Mouse (Mus musculus) embryonic facial prominence, embryonic 13.5 days (tissue): ENCODE results near the gene Mapk10. TPM values are rescaled to one million over a fixed set of nuclear protein-coding genes. Genes with fewer than 3 reads are reported as not detected.

Experiments used
- ATAC-seq: fragments of 200-750 bp; cut with Nextera tagmentation; 2 replicates; pipeline ENCODE4 v1.8.0; 2017; ENCODE audit warnings: low read depth; ENCODE audit not compliant: insufficient number of reproducible peaks, insufficient read depth, low FRiP score, low TSS enrichment
- H3K27ac ChIP-seq: fragments of 300-500 bp; sonication (generic); 2 replicates; pipeline ENCODE4 v1.5.1; 2015; ENCODE audit warnings: moderate library complexity, mild to moderate bottlenecking, inconsistent platforms
- H3K27me3 ChIP-seq: fragments of 300-500 bp; sonication (generic); 2 replicates; pipeline ENCODE4 v1.6.1; 2015; ENCODE audit warnings: mild to moderate bottlenecking, inconsistent platforms
- H3K36me3 ChIP-seq: fragments of 300-500 bp; sonication (generic); 2 replicates; pipeline ENCODE4 v1.6.1; 2015; ENCODE audit warnings: mild to moderate bottlenecking, inconsistent platforms
- H3K4me1 ChIP-seq: fragments of 300-500 bp; sonication (generic); 2 replicates; pipeline ENCODE4 v1.6.1; 2015; ENCODE audit warnings: inconsistent platforms
- H3K4me2 ChIP-seq: fragments of 300-500 bp; sonication (generic); 2 replicates; pipeline ENCODE4 v1.6.1; 2015; ENCODE audit warnings: moderate library complexity, mild to moderate bottlenecking, inconsistent platforms
- H3K4me3 ChIP-seq: fragments of 300-500 bp; sonication (generic); 2 replicates; pipeline ENCODE4 v1.5.1; 2015; ENCODE audit warnings: mild to moderate bottlenecking, inconsistent platforms
- H3K9ac ChIP-seq: fragments of 300-500 bp; sonication (generic); 2 replicates; pipeline ENCODE4 v1.6.1; 2015; ENCODE audit warnings: mild to moderate bottlenecking, inconsistent platforms
- H3K9me3 ChIP-seq: fragments of 300-500 bp; sonication (generic); 2 replicates; pipeline ENCODE4 v1.6.1; 2016; ENCODE audit warnings: inconsistent platforms
- WGBS: fragments of 180-500 bp; shearing (Covaris S2); methylation state at CpG from one replicate; pipeline ENCODE4 v1.1.7; 2015; ENCODE audit warnings: mixed read lengths; 5-methylcytosine and 5-hydroxymethylcytosine counted together
- polyA plus RNA-seq: library from polyadenylated mRNA; unstranded; fragments of >200 nt; fragmentation: Nextera tagmentation; extraction: Ambion mirVana; gene quantifications from 2 replicates; pipeline ENCODE4 v1.2.1, GENCODE M21; 2015

Mapk10 gene
- polyA plus RNA-seq, 1 experiment from 2014 or later = 2.4 TPM

GRCm38 (mm10) chr5:103197796-103198325, 13.3 kb downstream of the Mapk10 start:
- no peak overlapping the region for H3K9ac ChIP-seq
- H3K4me2 ChIP-seq = no peak overlapping the region
- H3K9me3 ChIP-seq = no peaks in the 10 kb centered on the region
- no peak for ATAC-seq
- H3K27me3 ChIP-seq = no peaks in the 10 kb centered on the region
- no peak overlapping the region for H3K4me3 ChIP-seq
- H3K27ac ChIP-seq = no peak overlapping the region
- no peaks in the 10 kb centered on the region for H3K4me1 ChIP-seq
- WGBS = 53% methylated on average over 2 of the region's 2 CpGs
- no peaks in the 10 kb centered on the region for H3K36me3 ChIP-seq

- H3K4me3 ChIP-seq = no peak overlapping the region
- no peaks in the 10 kb centered on the region for H3K4me1 ChIP-seq
- 73% methylated on average over 6 of the region's 6 CpGs for WGBS
- no peaks in the 10 kb centered on the region for H3K36me3 ChIP-seq
- ATAC-seq = no peak
- no peaks in the 10 kb centered on the region for H3K27me3 ChIP-seq
- no peak overlapping the region for H3K27ac ChIP-seq
- H3K4me2 ChIP-seq = no peak overlapping the region
- H3K9ac ChIP-seq = no peak overlapping the region
- H3K9me3 ChIP-seq = no peaks in the 10 kb centered on the region
Observed at GRCm38 (mm10) chr5:103194549-103194948, 16.6 kb downstream of the Mapk10 start.

GRCm38 (mm10) chr5:103193700-103194099, 17.4 kb downstream of the Mapk10 start:
- Histone ChIP-seq H3K4me2 (no peak overlapping the region), H3K4me3 (no peak overlapping the region), H3K27me3 (no peaks in the 10 kb centered on the region), H3K36me3 (no peaks in the 10 kb centered on the region), H3K27ac (no peak overlapping the region), H3K4me1 (no peaks in the 10 kb centered on the region), H3K9ac (no peak overlapping the region), H3K9me3 (no peaks in the 10 kb centered on the region)
- 83% methylated on average over 3 of the region's 3 CpGs for WGBS
- ATAC-seq = no peak

- 30% methylated on average over 4 of the region's 4 CpGs for WGBS
- Histone ChIP-seq H3K4me1 (no peaks in the 10 kb centered on the region), H3K27ac (no peak overlapping the region), H3K9ac (no peak overlapping the region), H3K36me3 (no peaks in the 10 kb centered on the region), H3K27me3 (no peaks in the 10 kb centered on the region), H3K4me3 (no peak overlapping the region), H3K4me2 (no peak overlapping the region), H3K9me3 (no peaks in the 10 kb centered on the region)
- no peak for ATAC-seq
Observed at GRCm38 (mm10) chr5:103191577-103191976, 19.6 kb downstream of the Mapk10 start.

GRCm38 (mm10) chr5:103184256-103184655, 26.9 kb downstream of the Mapk10 start:
- Histone ChIP-seq H3K9me3 (no peaks in the 10 kb centered on the region), H3K4me1 (no peaks in the 10 kb centered on the region), H3K27ac (no peak overlapping the region), H3K4me3 (no peak overlapping the region), H3K36me3 (no peaks in the 10 kb centered on the region), H3K4me2 (no peak overlapping the region), H3K9ac (no peak overlapping the region), H3K27me3 (no peaks in the 10 kb centered on the region)
- WGBS = 87% methylated on average over 1 of the region's 1 CpGs
- no peak for ATAC-seq

GRCm38 (mm10) chr5:103181622-103182021, 29.5 kb downstream of the Mapk10 start:
- H3K27me3 ChIP-seq = no peaks in the 10 kb centered on the region
- no peaks in the 10 kb centered on the region for H3K9me3 ChIP-seq
- WGBS = 93% methylated on average over 10 of the region's 10 CpGs
- no peak overlapping the region for H3K9ac ChIP-seq
- no peak overlapping the region for H3K27ac ChIP-seq
- ATAC-seq = no peak
- H3K4me3 ChIP-seq = no peak overlapping the region
- no peak overlapping the region for H3K4me2 ChIP-seq
- H3K4me1 ChIP-seq = peaks cover 4% of the 10 kb centered on the region
- no peaks in the 10 kb centered on the region for H3K36me3 ChIP-seq

- no peak overlapping the region for H3K9ac ChIP-seq
- no peak overlapping the region for H3K4me3 ChIP-seq
- no peaks in the 10 kb centered on the region for H3K27me3 ChIP-seq
- no peaks in the 10 kb centered on the region for H3K9me3 ChIP-seq
- H3K36me3 ChIP-seq = no peaks in the 10 kb centered on the region
- H3K4me1 ChIP-seq = peaks cover 4% of the 10 kb centered on the region
- H3K27ac ChIP-seq = no peak overlapping the region
- ATAC-seq = no peak
- H3K4me2 ChIP-seq = no peak overlapping the region
- 26% methylated on average over 5 of the region's 5 CpGs for WGBS
Observed at GRCm38 (mm10) chr5:103177010-103177409, 34.1 kb downstream of the Mapk10 start.

- no peak for ATAC-seq
- no peaks in the 10 kb centered on the region for H3K36me3 ChIP-seq
- no peak overlapping the region for H3K27ac ChIP-seq
- H3K9ac ChIP-seq = no peak overlapping the region
- no peaks in the 10 kb centered on the region for H3K27me3 ChIP-seq
- peaks cover 4% of the 10 kb centered on the region for H3K4me1 ChIP-seq
- 86% methylated on average over 7 of the region's 7 CpGs for WGBS
- no peak overlapping the region for H3K4me3 ChIP-seq
- H3K4me2 ChIP-seq = no peak overlapping the region
- no peaks in the 10 kb centered on the region for H3K9me3 ChIP-seq
Observed at GRCm38 (mm10) chr5:103175989-103176388, 35.1 kb downstream of the Mapk10 start.

- H3K4me3 ChIP-seq = no peak overlapping the region
Observed at GRCm38 (mm10) chr5:103174607-103175006, 36.5 kb downstream of the Mapk10 start.

GRCm38 (mm10) chr5:103171207-103171606, 39.9 kb downstream of the Mapk10 start:
- ATAC-seq = no peak
- no peaks in the 10 kb centered on the region for H3K36me3 ChIP-seq
- 82% methylated on average over 3 of the region's 3 CpGs for WGBS

More at GRCm38 (mm10) chr5:103174607-103175006, 36.5 kb downstream of the Mapk10 start:
- WGBS = 77% methylated on average over 7 of the region's 7 CpGs
- no peak overlapping the region for H3K9ac ChIP-seq
- no peak overlapping the region for H3K4me2 ChIP-seq
- ATAC-seq = no peak
- no peaks in the 10 kb centered on the region for H3K9me3 ChIP-seq
- H3K36me3 ChIP-seq = no peaks in the 10 kb centered on the region
- H3K4me1 ChIP-seq = peaks cover 4% of the 10 kb centered on the region
- no peak overlapping the region for H3K27ac ChIP-seq
- H3K27me3 ChIP-seq = no peaks in the 10 kb centered on the region

GRCm38 (mm10) chr5:103167371-103167770, 43.8 kb downstream of the Mapk10 start:
- H3K9ac ChIP-seq = no peak overlapping the region
- WGBS = 84% methylated on average over 5 of the region's 5 CpGs
- H3K4me2 ChIP-seq = no peak overlapping the region
- H3K9me3 ChIP-seq = no peaks in the 10 kb centered on the region
- no peaks in the 10 kb centered on the region for H3K36me3 ChIP-seq
- H3K27me3 ChIP-seq = no peaks in the 10 kb centered on the region
- H3K27ac ChIP-seq = no peak overlapping the region
- H3K4me3 ChIP-seq = no peak overlapping the region
- no peak for ATAC-seq
- H3K4me1 ChIP-seq = no peaks in the 10 kb centered on the region

More at GRCm38 (mm10) chr5:103171207-103171606, 39.9 kb downstream of the Mapk10 start:
- H3K4me3 ChIP-seq = no peak overlapping the region
- no peaks in the 10 kb centered on the region for H3K9me3 ChIP-seq
- no peak overlapping the region for H3K27ac ChIP-seq
- no peak overlapping the region for H3K9ac ChIP-seq
- no peaks in the 10 kb centered on the region for H3K27me3 ChIP-seq
- no peak overlapping the region for H3K4me2 ChIP-seq
- no peaks in the 10 kb centered on the region for H3K4me1 ChIP-seq

GRCm38 (mm10) chr5:103166755-103167154, 44.4 kb downstream of the Mapk10 start:
- Histone ChIP-seq H3K9ac (no peak overlapping the region), H3K27me3 (no peaks in the 10 kb centered on the region), H3K4me1 (0 out of 2 replicates have a peak, but pooled peaks cover under 1% of the 10 kb centered on the region), H3K27ac (no peak overlapping the region), H3K4me2 (no peak overlapping the region), H3K4me3 (no peak overlapping the region), H3K9me3 (no peaks in the 10 kb centered on the region), H3K36me3 (no peaks in the 10 kb centered on the region)
- ATAC-seq = no peak
- WGBS = 70% methylated on average over 2 of the region's 2 CpGs
